Mouse (Mus musculus) bone marrow, adult 2 months (tissue): Measurements from ENCODE around the gene Rxfp1. TPM values are rescaled to one million over a fixed set of nuclear protein-coding genes. Genes with fewer than 3 reads are reported as not detected.

Source experiments
- H3K27ac ChIP-seq: fragments of 200-500 bp; 2 replicates; pipeline ENCODE4 v1.5.1; 2012; ENCODE audit warnings: low read depth, mild to moderate bottlenecking, control low read depth, inconsistent platforms, low read length; ENCODE audit not compliant: control insufficient read depth, poor library complexity, insufficient read depth
- H3K4me1 ChIP-seq: fragments of 200-500 bp; 2 replicates; pipeline ENCODE4 v1.6.1; 2011; ENCODE audit warnings: low read length; ENCODE audit not compliant: control insufficient read depth, insufficient read depth
- H3K4me3 ChIP-seq: fragments of 200-500 bp; replicated peaks from 2 replicates; pipeline ENCODE3; 2011; ENCODE audit warnings: mild to moderate bottlenecking, low read depth, low read length, control low read depth; ENCODE audit not compliant: control insufficient read depth
- CTCF ChIP-seq: fragments of 200-500 bp; IDR thresholded peaks from 2 replicates; pipeline ENCODE4 v1.5.1; 2011; ENCODE audit warnings: low read length, control low read depth; ENCODE audit not compliant: control insufficient read depth, insufficient read depth
- POLR2A ChIP-seq: fragments of 200-500 bp; IDR thresholded peaks from 2 replicates; pipeline ENCODE4 v1.6.1; 2011; ENCODE audit warnings: low read depth, mild to moderate bottlenecking, control low read depth, low read length, borderline replicate concordance; ENCODE audit not compliant: control insufficient read depth
- WGBS: fragments of 180-500 bp; shearing (Covaris S2); methylation state at CpG from one replicate; pipeline ENCODE4 v1.1.7; 2018; 5-methylcytosine and 5-hydroxymethylcytosine counted together
- polyA plus RNA-seq: library from polyadenylated mRNA; stranded (reverse); fragments of >200 nt; gene quantifications from 2 replicates; pipeline ENCODE4 v1.2.4, GENCODE M21; 2011; ENCODE audit warnings: low replicate concordance; ENCODE audit not compliant: missing spikeins, insufficient read depth, insufficient read length

Rxfp1 gene
- polyA plus RNA-seq, 1 experiment, result not detected

GRCm38 (mm10) chr3:79656682-79657081 is 81.0 kb downstream of the Rxfp1 start:
- Histone ChIP-seq H3K4me1 (no peaks in the 10 kb centered on the region), H3K4me3 (no peak overlapping the region), H3K27ac (no peak overlapping the region)
- TF ChIP-seq POLR2A (no peak), CTCF (no peak)
- WGBS, result 54% methylated on average over 5 of the region's 5 CpGs

GRCm38 (mm10) chr3:79652129-79652528 is 85.6 kb downstream of the Rxfp1 start:
- TF ChIP-seq CTCF, result no peak
- TF ChIP-seq POLR2A, result no peak
- no peak overlapping the region for H3K27ac ChIP-seq
- 81% methylated on average over 6 of the region's 6 CpGs for WGBS
- no peaks in the 10 kb centered on the region for H3K4me1 ChIP-seq
- H3K4me3 ChIP-seq, result no peak overlapping the region

GRCm38 (mm10) chr3:79629416-79629730 is 108.3 kb downstream of the Rxfp1 start, which contains the start of gene Etfdh:
Etfdh (minus strand) TSS chr3:79629500.
- H3K4me1 ChIP-seq, result no peaks in the 10 kb centered on the region
- H3K4me3 ChIP-seq, result peak within 1 kb of the TSS; percentile 89
- under 1% methylated on average over 11 of the region's 11 CpGs for WGBS
- TF ChIP-seq POLR2A (no peak), CTCF (no peak)
- H3K27ac ChIP-seq, result peak within 1 kb of the TSS; percentile 60

- Histone ChIP-seq H3K4me1 (no peaks in the 10 kb centered on the region), H3K27ac (peak within 1 kb of the TSS; percentile 60), H3K4me3 (peak within 1 kb of the TSS; percentile 89)
- WGBS, result under 1% methylated on average over 60 of the region's 60 CpGs
- TF ChIP-seq POLR2A, result peak; percentile 87
- TF ChIP-seq CTCF, result no peak
Measured at GRCm38 (mm10) chr3:79628561-79629415, 108.9 kb downstream of the Rxfp1 start, which contains the start of gene 4930579G24Rik. 4930579G24Rik (plus strand) TSS chr3:79629079.

- no peaks in the 10 kb centered on the region for H3K4me1 ChIP-seq
- under 1% methylated on average over 9 of the region's 9 CpGs for WGBS
- peak overlapping the region; percentile 53 for H3K27ac ChIP-seq
- peak overlapping the region; percentile 75 for H3K4me3 ChIP-seq
- TF ChIP-seq CTCF, result no peak
- no peak for TF ChIP-seq POLR2A
Measured at GRCm38 (mm10) chr3:79628182-79628560, 109.5 kb downstream of the Rxfp1 start.

GRCm38 (mm10) chr3:79627484-79628181 is 110.0 kb downstream of the Rxfp1 start:
- Histone ChIP-seq H3K27ac (no peak overlapping the region), H3K4me1 (no peaks in the 10 kb centered on the region), H3K4me3 (peak overlapping the region; percentile 75)
- WGBS, result 5% methylated on average over 10 of the region's 10 CpGs
- TF ChIP-seq POLR2A (no peak), CTCF (no peak)

- Histone ChIP-seq H3K27ac (no peak overlapping the region), H3K4me1 (no peaks in the 10 kb centered on the region), H3K4me3 (no peak overlapping the region)
- TF ChIP-seq POLR2A (no peak), CTCF (no peak)
- 94% methylated on average over 2 of the region's 2 CpGs for WGBS
Measured at GRCm38 (mm10) chr3:79609886-79610285, 127.8 kb downstream of the Rxfp1 start.

GRCm38 (mm10) chr3:79595468-79595867 is 142.2 kb downstream of the Rxfp1 start:
- H3K4me3 ChIP-seq, result no peak overlapping the region
- TF ChIP-seq CTCF, result no peak
- no peak for TF ChIP-seq POLR2A
- H3K27ac ChIP-seq, result no peak overlapping the region
- no peaks in the 10 kb centered on the region; the same call in 1 of the 2 replicates for H3K4me1 ChIP-seq
- 84% methylated on average over 7 of the region's 7 CpGs for WGBS
